Mouse (Mus musculus) CD8-positive naive resting alpha-beta T cell, adult 2 months (primary cell): ENCODE results near the gene Fam192a.

ENCODE experiments used
- DNase-seq, 2 experiments: peaks; one replicate each; pipeline ENCODE4 v3.0.0; 2022; ENCODE audit warnings: low read depth in 2 of 2, low spot score in 2 of 2

Gene Fam192a

DNA sequence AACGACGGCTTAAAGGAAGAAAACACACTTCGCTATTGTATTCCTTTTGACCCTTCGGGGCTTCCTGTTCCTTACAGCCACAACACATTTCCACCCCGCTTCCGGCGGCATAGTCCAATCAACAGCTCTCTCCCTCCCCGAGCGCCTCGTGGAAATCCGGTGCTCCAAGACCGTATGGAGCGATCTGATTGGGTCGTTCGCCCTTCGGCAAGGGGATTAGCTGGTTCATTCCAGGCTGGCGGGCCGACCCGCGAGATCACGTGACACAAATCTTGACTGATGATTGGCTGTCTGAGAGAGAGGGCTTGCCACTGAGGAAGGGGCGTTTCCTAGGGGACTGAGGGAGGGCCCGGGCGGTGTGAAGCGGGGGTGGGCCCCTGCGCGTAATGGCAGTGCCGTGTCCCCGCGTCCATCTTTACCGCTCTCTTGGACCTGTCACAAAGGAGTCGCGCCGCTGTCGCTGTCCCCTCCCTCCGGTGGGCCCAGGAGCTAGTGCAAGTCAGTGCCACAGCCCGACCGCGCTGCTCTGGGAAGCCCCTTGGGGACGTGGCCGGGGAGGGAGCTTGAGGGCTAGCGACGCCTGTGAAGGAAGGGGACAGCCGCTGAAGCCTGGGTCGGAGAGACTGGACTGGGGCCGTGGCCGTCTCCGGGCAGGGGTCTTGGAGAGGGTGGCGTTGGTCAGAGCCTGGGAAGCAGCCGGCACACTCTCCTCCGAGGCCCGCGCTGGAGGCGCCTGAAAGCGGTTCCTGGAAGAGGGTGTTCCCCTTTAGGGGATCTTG, at the start of gene Fam192a, which contains the start of gene Rspry1:
Gene Fam192a, minus strand, starts transcription at position 391 of the 779 bp plus-strand sequence.
Gene Rspry1, plus strand, starts transcription at position 331 of the 779 bp plus-strand sequence.
- DNase-seq: peak; percentile 100

DNA sequence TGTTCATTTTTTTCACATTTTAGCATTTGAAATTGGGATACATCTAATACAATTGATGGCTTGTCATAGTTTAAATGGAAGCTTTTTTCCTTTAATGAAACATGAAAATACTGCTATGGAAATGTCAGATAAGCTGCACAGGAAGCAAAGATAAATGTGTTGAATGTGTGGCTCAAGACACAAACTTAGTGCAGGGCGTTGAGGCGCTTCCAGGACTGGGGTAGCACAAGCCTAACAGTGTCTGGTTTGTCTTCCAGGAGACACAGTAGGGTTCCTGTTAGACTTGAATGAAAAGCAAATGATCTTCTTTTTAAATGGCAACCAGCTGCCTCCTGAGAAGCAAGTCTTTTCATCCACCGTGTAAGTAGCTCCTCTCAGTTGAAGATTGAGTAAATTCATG, 47.7 kb upstream of the Fam192a start:
- no peak for DNase-seq

DNA sequence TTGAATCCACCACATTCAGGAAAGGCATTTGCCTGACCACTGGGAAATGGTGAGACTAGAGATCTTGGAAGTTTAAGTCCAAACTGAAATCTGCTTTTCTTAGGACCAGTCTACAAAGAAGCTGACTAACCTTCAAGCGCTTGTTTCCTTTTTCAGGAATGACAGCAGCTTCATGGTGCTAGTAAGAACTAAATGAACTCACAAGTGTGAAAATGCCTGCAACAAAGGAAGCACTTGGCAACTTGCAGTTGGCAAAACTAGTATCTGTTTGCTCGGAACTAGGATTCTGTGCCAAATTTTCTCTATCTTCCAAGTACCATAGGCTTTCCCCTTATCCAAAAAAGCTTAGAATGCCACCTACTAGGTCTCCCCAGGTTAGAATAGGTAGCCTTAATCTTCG, 44.4 kb upstream of the Fam192a start:
- DNase-seq: no peak

DNA sequence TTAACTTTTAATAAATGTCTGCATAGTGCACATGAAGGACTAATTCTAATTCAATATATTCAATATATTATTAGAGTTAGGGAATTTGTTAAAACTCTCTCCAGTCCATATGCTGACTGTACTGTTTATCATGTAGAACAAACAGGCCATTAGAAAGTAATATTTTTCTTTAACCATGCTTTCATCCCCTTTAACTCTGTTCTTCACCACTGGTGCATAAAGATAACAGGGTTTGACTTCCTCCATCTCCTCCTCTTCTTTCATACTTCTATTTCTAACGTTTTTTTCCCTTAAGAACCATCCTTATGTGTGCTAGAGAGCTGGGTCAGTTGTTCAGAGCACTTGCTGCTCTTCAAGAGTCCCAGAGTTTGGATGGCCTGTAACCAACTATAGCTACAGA, 43.4 kb upstream of the Fam192a start:
- no peak for DNase-seq

DNA sequence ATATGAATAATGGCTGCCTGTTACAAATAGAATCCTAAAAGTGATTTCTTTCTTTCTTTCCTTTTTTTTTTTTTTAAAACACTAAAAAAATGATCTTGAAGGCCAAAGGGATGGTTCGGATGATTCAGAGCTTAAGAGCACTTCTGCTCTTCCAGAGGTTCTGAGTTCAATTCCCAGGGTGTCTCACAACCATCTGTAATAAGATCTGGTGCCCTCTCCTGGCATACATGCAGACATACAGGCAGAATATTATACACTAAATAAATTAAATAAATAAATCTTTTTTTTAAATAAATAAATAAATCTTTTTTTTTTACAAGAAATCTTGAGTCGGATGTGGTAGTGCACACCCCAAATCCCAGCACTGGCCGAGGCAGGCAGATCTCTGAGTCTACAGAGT, 40.1 kb upstream of the Fam192a start:
- no peak for DNase-seq

GRCm38 (mm10) chr8:94641183-94641582, 39.4 kb upstream of the Fam192a start:
- no peak for DNase-seq

DNA sequence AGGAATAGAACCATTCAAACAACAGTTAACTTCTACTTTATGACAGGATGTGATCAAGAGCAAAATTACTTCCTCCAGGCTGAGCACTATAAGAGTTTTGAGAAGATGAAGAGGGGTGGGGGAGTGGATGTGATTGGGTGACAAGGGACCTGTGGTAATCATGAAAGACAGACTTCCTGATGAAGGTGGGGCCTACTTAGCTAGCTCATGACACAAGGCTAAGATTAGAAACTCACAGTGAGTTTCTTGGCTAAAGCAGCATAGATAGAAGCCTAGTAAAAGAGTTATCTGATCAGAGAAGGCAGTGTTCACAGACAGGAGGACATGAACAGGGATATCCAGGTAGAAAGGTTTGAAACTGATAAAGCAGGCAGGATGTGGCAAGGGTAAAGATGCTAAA, 32.4 kb upstream of the Fam192a start:
- DNase-seq: peak; percentile 51 to 60

- DNase-seq: peak in 1 of 2 experiments; percentile 7
Observed at GRCm38 (mm10) chr8:94633564-94634194, 31.9 kb upstream of the Fam192a start.

DNA sequence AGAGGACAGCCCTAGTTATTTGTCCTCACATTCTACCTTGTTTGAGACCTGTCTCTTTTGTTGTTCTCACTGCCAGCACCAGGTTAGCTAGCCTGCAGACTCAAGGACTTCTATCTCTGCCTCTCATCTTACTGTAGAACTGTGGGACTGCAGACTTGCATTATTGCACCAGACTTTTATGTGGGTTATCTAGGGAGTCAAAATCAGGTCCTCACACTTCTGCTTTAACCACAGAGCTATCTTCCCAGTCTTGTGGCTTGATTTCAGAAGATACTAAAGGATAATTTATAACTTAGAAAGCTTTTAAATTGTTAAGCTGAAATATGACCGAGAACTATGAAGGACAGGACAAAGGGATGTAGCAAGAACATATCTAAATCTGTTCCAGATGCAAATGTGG, 23.1 kb upstream of the Fam192a start:
- DNase-seq: no peak

DNA sequence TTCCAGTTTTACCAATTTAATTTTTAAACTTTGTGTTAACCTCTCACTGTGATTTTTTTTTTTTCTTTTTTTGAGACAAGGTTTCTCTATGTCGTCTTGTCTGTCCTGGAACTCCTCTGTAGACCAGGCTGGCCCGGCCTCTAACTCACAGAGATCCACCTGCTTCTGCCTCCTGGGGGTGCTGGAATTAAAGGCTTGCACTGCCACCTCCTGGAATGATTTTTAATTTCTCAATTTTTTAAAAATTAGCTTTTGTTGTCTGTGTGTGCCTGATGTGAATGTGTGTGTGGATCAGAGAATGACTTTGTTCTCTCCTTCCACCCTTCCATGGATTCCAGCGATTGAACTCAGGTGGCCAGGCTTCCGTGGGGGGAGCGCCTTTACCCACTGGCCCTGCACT, 5.3 kb upstream of the Fam192a start:
- DNase-seq: no peak

DNA sequence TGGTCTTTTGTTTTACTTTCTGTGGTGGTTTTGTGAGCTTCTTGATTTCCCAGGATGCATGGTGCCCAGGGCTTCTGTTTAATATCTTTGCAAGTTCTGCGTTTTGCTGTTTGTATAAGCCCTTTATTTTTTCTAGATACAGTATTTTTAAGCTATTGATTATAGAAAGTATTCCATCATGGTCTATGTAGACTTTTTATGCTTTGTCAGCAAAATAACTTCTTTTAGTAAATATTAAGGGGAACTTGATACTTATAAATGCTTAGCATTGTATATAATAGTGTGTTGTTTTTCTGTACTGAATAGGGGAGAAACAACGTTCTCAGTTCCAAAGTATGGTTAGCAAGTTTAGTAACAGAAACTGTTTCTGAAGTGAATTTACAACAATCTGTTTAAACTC, 2.2 kb upstream of the Fam192a start:
- no peak for DNase-seq

GRCm38 (mm10) chr8:94602471-94603131, 804 bp upstream of the Fam192a start:
- DNase-seq: peak; percentile 8 to 26

DNA sequence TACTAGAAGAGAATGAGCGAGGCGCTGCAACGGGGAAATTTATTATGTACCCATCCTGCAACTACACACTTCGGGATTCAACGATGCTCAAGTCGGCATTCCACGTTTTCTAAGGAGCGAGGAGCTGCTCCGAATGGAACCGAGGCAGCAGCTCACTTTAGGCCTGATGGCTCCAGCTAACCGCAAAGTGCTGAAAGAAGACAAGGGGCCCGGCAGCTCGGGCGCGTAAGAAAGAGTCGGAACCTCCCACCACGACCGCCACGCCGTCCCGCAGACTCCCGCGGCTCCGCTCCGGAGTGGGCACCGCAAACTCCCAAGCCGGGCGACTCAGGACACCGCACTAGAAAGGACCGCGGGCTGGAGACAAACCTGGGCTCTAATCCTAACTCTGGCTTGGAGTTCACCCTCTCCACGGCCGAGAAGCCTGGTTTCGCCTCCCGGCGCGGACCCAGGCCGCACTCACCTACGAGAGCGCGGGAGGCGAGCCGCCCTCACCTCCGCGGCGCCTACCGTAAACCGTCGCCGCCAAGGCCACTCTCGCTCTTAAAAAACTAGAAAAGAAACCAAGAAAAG, 677 bp downstream of the Fam192a start:
- DNase-seq: peak in 1 of 2 experiments; percentile 33

GRCm38 (mm10) chr8:94600478-94600877, 1.3 kb downstream of the Fam192a start:
- no peak for DNase-seq

DNA sequence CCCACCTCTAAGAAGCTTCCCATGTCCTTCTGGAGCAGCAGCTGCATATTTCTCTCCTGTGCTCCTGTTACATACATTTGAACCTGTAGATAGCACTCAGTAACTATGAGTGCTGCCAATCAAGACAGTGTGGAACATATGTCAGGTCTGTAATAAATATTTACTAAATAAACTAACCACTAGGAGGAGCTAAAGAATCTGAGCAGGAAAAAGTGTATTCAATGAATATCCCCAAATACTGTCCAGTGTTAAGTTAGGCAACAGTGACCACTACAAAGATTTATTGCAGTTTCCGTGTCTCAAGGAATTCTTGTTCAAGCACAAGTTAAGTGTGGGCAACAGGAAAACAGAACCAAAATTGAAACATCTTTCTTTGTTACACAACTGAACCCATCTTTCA, 7.6 kb downstream of the Fam192a start:
- DNase-seq: no peak

DNA sequence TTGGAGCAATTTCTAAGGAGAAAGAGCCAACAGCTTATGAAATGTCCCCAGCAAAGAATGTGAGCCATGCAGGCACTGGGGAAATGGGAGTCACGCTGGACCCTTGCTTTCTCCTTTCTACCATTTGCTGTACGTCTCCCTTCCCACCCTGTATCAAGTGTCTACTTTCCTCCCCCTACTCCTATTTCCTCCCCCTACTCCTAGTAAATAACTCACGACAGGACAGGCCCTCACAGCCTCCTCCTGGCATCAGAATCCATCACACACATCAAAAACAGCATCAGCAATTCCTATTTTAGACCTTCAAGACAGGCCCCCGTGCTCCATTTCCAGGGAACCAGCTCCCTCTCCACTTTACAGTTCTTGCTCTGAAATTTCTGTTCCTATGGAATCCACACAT, 10.1 kb downstream of the Fam192a start:
- no peak for DNase-seq

DNA sequence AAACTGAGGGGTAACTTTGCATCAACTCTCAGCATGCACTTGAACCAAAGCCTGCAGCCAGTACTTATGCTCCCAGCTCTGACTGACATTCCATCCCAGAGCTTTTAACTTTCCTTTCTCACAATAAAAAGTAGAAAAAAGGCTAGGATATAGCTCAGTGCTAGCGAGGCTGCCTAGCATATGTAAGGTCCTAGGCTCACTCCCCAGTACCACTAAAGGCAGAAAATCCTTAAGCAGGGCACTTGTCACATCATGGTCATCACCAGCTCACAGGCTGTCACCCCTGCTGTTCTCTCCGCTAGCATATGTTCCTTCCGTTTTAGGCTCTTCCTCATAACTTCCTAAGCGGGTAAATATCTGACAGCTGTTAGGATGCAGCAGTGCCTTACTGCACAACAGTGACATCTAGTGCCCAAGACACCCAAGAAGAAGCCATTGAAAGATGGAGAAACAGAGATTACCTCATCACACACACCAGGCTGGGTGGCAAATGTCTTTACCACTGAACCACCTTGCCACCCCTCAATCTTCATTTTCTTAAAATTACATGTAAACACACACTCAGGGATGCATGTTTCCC, 17.5 kb downstream of the Fam192a start:
- DNase-seq: no peak

DNA sequence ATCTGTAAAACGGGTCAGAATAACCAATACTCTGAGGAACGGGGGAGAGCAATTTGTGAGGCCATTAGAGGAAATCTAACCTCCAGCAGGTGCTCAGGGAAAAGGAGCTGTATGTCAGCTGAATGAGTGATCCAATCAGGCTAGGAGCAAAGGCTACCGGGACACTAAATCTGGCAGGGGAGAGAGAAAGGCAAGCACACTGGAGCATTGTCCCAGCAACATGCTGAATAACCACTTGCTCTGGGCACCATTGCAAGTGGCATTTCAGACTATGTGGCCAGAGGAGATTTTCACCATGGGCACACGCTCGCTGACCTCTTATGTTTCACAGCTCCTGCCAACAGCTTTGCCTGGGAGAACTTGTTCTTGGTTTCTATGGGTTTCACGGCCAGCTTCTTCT, 19.2 kb downstream of the Fam192a start:
- no peak for DNase-seq

DNA sequence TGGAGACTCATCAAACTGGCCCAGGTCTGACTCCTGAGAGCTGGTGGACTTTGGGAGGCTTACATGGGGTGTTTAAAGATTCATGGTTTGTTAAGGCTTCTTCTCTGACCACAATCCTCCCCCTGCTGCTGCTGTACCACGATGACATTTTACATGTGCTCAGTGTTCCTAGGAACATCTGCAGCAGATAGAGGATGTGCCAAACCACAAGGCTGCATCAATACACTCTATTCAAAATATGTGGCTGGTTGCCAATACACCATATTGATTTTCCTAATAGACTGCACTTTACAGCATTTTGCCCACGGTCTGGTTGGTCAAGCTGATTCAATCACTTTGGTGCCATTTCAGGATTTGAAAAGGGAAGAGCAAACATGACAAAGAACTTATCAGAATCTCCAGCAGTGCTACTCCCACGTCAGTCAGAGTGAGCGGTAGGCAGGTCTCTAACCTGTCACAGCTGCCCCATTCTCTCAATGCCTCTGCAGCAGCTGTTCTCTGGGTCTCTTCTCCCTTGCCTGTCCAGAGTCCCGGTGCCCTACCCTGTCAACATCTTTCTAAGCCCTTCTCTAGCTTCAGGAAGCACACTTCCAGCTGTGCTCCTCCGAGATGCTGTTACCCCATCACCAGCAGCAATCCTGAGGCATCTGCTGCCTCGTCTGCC, 19.8 kb downstream of the Fam192a start:
- DNase-seq: no peak

- no peak for DNase-seq
Observed at GRCm38 (mm10) chr8:94575148-94575547, 26.6 kb downstream of the Fam192a start.
